Mouse (Mus musculus) layer of hippocampus, postnatal 10 days (tissue): ENCODE results near the gene Rtn4r. TPM values are rescaled to one million over a fixed set of nuclear protein-coding genes. Genes with fewer than 3 reads are reported as not detected.

Experiments used
- DNase-seq, 2 experiments: peaks; one replicate each; pipeline ENCODE4 v3.0.0; 2021; ENCODE audit warnings: low spot score in 2 of 2
- long read RNA-seq: library from polyadenylated mRNA; stranded (forward); transcript quantifications from one replicate; pipeline ENCODE4 v2.0.0, GENCODE M21; 2023
- total RNA-seq, 2 experiments: library from RNA; stranded (reverse); gene quantifications; 2 replicates each; pipeline ENCODE4 v1.2.3; 2021

Rtn4r gene
- 10 to 100 TPM; 76.3 to 78.0 TPM for total RNA-seq
- long read RNA-seq, transcript Rtn4r-201 (2 exons, 1,938 nt), result major isoform, 35 of 49 reads
- long read RNA-seq, partial matches to known transcripts, result 11 of 49 reads
- long read RNA-seq, other reads (novel, unspliced or antisense), result 3 of 49 reads

DNA sequence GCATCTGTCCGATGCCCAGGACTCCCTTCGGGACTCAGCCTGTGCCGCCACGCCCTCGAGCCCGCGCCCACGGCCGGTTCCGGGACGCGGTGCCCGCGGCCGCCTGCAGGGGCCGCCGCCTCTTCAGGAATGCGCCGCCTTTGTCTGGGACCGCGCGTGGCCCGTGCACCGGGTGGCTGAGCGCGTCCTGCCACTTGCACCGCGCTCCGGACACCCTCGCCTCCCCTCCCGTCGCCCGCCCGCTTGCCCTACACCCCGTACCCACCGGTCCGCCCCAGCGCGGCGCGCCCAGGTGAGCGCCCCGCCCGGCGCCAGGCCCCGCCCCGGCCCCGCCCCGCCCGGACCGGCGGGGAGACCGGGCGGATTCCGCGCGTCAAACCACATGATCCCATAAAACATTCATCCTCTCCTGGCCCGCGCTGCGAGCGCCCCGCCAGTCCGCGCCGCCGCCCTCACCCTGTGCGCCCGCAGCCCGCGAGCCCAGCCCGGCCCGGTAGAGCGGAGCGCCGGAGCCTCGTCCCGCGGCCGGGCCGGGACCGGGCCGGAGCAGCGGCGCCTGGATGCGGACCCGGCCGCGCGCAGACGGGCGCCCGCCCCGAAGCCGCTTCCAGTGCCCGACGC lies at the start of gene Rtn4r:
Rtn4r (plus strand) TSS at position 402 of the 621 bp plus-strand sequence.
- DNase-seq, result peak; percentile 67 to 80

DNA sequence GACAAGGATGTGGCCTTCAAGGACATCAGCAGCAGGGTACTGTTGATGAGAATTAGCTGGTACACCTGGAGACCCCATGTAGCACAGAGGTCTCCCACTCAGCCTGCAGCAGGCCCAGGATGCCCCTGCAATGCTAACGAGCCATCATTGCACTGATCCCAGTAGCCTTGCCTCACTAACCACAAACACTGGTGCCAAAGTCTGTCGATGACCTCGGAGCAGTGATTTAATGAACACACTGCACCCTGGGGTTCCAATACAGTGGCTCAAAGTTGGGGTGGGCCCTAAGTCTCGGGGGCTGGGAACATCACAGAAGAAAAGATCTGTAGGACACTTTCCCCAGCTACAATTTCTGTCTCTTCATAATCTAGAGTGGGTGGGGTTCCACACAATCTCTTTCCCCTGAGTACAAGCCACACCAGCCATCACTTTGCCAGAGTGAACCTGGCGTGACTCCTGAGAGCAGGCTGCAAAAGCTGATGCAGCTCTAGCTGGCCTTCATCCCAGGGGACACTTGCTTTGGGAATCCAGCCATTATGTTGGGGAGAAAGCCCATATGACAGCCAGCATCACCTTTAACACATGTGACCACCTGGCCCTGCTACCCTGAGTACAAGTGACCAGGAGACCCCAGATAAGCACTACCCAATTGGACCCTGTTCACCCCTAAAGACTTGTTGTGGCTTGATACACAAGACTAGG lies 49.0 kb upstream of the Rtn4r start:
- DNase-seq, result no peak

DNA sequence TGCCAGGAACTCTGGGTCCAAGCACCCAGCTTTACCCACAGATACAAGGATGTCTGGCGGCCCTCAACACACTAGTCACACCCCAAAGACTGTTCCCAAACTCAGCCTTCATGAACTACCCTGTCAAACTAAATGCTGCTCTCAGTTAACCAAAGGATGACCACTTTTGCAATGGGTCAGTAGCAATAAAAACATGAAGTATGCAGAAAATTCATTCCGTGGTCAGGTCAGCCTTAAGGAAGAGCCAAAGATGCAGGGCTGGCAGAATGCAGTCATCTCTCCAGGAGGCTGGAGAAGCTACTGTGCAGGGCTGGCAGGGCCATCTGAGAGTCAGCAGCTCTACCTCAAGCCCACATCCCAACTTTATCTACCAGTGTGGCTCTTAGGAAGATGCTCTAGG lies 48.1 kb upstream of the Rtn4r start:
- DNase-seq, result no peak

DNA sequence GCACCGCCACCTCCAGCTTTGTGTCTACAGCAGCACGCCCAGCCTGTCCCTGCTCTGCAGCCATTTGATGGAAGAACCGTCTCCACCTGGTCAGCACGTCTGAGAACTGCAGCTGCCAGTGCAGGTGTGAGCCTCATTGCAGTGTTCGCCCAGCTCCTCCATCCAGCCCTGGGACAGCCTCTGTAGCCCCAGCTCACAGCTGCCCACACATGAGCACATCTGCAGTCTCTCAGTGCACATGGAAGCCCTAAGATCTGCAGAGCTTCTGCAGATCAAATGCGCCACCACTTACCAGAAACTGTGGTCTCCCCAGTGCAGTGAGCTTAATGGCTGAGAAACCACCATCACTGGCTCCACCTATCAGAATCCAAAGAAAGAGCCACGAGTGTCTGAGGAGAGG lies 47.3 kb upstream of the Rtn4r start:
- DNase-seq, result no peak

DNA sequence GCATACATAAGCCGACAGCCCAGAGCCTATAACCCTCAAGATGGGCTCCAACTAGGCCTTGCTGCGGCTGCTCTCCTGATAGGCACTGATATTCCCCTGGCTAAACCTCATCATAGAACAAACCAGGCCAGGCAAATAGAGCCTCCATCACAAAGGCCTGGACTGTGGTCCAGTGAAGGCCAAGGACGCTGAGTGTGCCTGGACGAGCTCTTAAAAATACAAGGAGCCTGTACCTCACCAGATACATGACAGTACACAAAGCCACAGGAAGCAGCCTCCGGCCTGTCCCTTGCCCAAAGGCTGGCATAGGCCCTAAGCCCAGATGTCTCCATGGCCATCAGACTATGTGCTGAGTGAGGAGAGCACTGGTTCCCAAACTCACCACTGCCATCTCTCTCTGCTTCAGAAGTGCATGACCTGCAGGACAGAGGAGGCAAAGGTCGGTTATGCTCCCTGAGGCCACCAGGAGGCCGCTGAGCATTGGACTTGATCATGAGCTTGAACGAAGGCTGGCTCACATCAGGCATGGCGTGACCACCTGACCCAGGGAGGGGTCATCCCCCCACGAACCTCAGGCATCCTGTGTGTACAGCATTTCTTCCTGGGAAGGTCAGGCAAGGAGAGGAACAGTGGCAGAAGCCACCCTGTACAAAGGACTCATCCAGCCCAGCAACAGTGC lies 46.2 kb upstream of the Rtn4r start:
- no peak for DNase-seq

DNA sequence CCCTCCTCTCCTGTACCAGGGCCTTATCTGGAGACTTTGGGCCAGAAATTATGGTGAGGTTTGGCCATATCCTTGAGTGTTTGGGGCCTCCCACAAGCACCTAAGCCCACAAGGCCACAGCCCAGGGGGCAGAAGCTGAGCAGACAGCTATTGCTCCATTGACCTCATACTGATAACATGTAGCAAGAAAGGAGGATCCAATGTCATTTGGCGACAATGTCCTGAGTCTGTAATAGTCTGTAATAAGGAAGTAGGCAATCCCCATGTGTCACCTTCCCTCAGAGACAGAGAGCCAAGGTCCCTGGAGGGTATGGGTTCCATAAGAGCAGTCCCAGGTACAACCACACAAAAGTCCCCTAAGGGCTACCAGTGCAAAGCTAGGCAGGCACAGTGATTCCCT lies 45.2 kb upstream of the Rtn4r start:
- DNase-seq, result no peak

DNA sequence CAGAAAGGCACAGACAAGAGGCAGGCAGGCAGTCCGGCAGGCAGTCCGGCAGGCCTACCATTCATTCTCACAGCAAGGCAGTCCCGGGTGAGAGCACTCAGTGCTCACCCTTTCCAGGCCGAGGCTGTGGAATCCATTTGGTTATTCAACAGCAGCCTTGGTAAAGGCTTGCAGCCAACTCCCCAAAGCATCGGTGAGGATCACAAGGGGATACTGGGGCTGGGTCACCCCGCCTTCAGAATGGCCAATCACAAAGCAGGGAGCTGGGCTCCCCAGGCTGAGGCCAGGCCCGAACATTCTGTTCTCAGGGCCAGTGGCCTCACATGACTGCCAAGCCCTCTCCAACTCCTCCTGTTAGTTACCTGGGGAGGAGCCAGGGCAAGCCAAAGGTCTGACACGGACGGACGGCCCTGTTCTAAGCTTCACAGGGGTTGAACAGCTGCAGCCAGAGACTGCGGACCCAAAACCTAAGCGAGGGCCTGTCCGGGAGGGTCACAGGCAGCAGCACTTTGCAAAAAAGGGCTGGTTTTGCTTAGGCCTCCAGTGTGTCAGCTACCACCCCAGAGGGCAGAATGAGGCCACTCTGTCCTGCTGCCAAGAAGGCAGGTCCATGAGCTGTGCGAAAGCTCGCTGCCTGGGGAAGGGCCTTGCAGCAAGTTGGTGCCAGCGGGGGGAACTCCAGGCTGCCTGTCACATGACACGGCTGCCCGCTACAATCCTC lies 44.1 kb upstream of the Rtn4r start:
- peak; percentile 50 to 60 for DNase-seq

DNA sequence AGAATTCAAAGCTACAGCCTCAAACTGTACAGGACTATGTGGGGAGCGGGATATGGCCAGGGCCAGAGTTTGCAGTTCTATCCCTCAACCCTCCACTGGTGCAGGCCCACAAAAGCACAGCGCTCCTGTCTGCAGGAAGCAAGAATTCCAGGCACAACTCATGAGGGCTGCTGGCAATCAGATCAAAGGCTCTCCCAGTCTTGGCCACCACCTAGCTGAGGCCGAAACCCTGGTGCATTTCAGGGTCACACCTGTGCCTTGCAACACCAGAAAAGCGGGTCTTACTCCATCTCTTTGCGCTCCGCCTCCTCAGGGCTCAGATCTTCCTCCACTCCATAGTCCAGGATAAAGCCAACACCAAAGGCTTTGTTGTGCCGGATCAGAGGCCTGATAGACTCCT lies 43.2 kb upstream of the Rtn4r start:
- no peak for DNase-seq

DNA sequence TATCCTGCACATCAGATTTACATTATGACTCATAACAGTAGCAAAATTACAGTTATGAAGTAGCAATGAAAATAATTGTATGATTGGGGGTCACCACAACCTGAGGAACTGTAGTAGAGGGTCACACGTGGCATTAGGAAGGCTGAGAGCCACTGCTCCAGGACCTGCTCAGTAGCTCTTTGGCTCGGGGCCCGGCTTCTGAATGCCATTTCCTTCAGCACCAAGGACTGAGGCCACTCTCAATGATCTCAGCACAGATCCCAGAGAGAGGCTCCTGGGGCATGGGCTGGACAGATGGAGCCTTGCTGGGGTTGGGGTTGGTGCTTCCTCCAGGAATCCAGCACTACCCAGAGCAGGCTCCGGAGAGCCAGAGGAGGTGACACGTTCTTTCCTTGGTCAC lies 40.3 kb upstream of the Rtn4r start:
- DNase-seq, result no peak

DNA sequence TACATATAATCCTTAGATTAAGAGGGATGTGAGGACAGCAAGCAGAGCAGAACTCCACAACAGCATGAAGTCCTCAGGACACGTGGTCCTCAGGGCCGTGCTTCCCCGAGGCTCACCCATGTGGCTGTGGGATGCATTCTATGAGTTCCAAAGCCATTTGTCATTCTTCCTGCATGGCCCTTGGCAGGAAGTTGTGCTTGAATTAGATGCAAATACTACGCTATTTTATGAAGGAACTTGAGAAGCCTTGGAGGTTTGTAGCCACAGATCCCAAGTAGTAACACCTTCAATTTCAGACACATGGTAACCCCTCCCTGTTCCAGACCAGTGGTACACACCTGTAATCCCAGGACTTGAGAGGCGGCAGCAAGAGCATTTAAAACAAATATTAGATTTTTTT lies 31.1 kb upstream of the Rtn4r start:
- no peak for DNase-seq

DNA sequence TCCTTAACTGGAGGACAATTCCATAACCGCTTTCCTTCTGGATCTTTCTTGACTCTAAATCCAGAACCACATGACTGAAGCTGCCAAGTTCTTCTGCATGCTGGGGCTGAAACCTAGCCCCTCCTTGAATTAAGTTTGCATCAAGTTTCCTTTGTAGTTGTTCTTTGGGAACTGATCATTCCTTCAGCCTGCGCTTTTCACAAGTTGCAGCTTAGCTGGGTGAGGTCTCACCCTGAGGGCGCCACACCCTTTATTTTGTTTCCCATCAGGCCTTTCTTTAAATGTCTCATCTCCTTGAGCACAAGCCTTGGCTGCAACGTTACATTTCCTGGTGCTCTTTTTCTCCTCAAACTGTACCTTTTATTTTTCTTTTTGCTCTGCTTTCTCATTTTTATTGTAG lies 24.6 kb upstream of the Rtn4r start:
- no peak for DNase-seq

DNA sequence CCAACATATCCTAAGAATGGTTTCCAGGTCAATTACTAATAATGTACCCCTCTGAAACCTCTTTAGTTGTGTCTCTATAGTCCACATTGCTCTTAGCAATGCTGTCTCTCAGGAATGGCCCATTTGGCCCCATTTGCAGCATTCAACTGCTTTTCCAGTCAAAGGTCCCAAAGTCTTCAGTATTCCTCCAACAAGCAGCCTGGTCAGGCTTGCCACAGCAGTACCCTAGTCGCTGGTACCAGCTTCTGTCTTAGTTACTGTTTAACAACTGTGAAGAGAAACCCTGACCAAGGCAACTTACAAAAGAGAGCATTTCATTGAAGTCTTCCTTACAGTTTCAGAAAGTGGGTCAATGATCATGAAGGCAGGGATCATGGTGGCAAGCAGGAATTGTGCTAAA lies 24.1 kb upstream of the Rtn4r start:
- no peak for DNase-seq

DNA sequence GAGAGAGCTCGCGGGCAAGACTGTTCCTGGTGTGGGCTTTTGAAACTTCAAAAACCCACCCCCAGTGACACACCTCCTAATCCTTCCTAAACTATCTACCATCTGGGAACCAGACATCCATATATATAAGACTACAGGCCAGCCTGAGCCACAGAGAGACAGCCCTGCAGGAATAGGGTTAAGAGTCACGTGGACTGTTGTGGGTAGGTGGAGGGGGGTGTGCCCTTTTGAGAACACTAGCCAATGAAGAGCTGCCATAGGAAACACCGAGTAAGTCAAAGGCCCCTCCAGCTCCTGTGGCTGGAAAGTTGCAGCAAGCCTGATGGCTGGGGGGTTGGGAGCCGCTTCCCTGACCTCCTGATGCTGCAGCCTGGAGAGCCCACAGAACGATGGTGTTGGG lies 23.6 kb upstream of the Rtn4r start:
- no peak for DNase-seq

DNA sequence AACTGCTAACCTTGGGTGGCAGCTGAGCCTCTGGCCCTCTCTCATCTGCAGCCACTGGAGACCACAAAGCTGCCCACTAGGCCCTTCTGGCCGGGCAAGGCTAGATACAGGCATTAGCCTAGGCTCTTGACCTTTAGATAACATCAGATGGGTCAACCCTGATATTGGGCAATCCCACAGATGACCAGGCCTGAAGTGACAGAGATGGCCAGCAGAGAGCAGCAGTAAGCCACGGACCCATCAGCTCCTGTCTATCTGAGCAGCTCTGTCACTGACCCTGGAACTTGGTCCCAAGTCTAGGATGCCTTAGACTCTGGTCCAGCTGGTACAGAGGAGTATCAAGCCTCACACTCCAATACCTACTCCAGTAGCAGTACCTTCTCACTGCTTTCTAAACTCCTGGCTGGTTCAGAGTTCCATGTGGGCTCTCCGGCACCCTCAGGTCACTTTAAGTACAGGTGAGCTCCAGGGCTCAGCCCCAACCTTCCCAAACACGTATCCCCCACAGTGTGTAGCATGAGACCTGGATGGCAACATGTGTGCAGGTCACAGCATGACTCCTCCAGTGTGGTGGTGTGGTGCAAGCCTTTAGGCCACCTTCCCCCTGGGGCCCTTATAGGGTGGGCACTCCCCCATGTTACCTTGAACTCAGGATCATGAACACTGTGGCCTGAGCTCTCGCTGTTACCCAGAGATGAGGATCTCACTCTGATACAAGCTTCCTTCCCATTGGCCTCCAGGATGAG lies 19.0 kb upstream of the Rtn4r start:
- peak; percentile 80 to 81 for DNase-seq

DNA sequence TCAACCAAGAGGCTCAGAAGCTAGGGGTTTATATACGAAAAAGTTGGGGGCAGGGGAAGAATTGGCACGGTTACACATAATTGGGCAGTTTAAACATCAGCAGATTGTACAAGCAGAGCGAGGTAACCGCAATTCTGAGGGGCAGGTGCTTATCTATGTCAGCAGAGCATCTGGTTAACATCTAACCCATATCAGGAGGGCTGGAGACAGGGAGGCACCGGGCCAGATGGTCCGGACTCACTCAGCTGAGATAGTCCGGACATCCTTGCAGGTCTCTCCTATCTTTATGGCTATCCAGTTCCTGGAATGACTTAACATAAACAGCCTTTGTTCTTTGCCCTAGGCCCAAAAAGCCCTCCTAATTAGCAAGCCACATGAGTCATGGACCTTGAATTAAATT lies 16.4 kb upstream of the Rtn4r start:
- DNase-seq, result no peak

DNA sequence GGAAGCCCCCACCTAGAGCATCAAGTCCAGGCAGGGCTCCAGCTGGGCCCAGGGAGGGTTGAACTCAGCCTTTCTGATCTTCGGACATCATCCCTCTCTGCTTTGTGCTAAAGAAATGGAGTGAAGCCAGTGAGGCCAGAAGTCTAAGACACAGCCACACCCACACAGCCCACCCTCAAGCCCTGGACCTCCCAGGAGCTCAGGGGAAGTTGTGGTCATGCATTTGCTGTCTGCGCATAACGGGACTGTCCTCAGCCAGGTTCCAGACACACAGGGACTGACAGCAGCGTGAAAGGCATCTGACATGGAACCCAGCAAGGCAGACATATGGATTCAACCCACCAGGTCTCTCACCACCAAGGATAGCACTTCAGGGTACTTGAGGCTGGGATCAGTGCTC lies 11.0 kb upstream of the Rtn4r start:
- DNase-seq, result no peak

DNA sequence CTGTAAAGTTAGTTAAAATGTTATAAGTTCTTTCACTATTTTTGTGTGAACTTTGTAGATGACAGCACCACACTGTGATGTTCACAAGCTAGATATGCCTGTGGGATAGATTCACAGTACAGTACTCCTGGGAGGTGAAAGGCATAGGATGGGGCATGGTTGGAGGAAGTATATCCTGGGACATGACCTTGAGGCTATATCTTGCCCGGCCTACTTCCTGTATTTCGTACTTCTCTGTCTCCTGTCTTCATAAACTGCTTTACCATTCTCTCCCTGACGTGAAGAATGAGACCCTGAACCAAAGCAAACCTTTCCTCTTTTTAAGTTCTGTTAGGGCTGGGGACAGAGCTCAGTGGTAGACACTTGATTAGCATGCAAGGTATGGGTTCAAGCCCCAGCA lies 9.2 kb upstream of the Rtn4r start:
- DNase-seq, result no peak

DNA sequence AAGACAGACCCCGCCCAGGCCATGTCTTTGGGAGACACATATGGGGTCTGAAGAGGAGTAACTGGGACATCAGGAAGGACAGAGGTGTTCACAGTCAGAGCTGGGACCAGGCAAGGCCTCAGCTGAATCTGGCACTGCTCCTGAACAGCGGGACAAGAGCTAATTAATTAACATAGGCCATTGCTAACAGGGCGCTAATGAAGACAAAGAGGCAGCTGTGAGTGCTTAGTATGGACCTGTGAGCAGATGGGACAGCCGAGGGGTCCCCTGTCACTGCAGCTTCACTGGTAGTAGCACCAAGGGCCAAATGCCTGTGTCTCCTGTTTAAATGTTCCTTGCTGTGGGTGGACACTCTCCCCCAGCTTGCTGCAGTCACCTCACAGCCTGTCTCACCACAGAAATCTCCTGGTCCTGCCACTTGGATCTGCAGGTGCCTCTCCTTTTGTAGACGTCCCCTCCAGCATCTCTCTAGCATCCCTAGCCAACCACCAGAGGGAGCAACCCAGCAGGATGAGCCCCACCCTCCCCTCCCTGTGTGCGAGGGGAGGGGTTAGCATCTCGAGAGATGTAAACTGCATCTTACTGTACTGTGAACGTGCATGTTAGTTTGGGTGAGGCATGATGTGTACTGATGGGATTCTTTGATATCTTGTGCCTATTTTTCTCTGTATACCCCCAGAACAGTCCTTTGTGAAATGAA lies 8.3 kb upstream of the Rtn4r start:
- DNase-seq, result peak; percentile 65 to 71

DNA sequence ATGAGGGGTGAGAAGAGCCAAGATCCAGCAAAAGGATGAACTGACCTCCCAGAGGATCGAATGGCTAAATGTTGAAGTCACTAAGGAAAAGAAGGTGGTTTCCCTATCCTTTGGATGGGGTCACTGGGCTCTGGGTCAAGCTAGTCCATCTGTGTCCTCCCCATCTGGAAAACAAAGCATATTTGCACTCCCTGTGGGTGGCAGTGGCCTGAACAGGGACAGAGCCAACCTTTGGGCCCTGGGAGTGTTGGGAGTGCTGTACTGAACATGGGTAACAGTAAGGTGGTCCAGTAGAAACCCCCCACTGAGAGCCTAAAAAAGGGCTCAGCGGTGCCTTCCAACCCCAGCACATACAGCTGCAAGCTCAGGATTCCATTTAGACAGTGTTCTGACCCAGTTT lies 4.7 kb upstream of the Rtn4r start:
- DNase-seq, result no peak

DNA sequence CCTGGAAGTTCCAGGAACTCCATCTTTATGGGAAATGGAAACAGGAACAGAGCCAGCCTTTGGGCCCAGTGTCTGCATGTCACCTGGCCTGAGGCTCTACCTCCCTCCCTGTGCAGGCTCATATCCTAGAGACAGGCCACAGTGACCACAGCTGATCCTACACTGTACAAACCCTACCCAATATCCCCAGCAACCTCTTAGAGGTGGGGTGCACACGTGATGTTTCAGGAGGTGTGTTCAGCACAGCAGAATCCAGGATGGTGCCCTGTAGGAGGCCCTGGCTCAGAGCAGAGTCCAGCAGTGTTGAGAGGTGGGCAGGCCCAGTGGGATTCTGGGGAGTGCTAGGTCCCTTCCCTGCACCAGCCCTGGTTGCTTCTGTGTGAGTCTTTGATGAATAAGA lies 4.0 kb upstream of the Rtn4r start:
- no peak for DNase-seq
